Mouse (Mus musculus) megakaryocyte, embryonic 14.5 days (primary cell): ENCODE data around the gene Fcho2.

ENCODE experiments used
- FLI1 ChIP-seq: IDR thresholded peaks from 2 replicates; pipeline ENCODE4 v1.6.1; 2012; ENCODE audit warnings: low read length, inconsistent platforms, mixed read lengths
- GATA1 ChIP-seq: IDR thresholded peaks from 3 replicates; pipeline ENCODE4 v1.6.1; 2012; ENCODE audit warnings: mixed read lengths, low read length, inconsistent platforms, borderline replicate concordance

- TF ChIP-seq GATA1, result no peak
- TF ChIP-seq FLI1, result no peak
These were observed 125.5 kb downstream of the Fcho2 start for GRCm38 (mm10) chr13:98689605-98690290.
